ENCODE assay signal across 12 mouse cellular contexts in genomic region chr15:7899286-7899685, GRCm38 (mm10).
DNase-seq lines count a peak whose midpoint lies in the region; ATAC-seq and TF ChIP-seq lines count a peak whose summit lies in the region.
"Had no signal": no experiment of that assay in that cellular context is flagged by ENCODE, and none has a peak within 500 bp of the region (broad histone marks: within the 10 kb centered on the region; RNA-seq: fewer than 3 reads in every experiment).

No protein-coding gene starts in this region.

- no peaks in the 10 kb centered on the region for H3K36me3 ChIP-seq in intestine, postnatal 0 days (ENCODE audit: control insufficient read depth, insufficient read depth)
- no peaks in the 10 kb centered on the region for H3K36me3 ChIP-seq in intestine, embryonic 15.5 days
- H3K36me3 ChIP-seq in thymus, adult 2 months (ENCODE audit: control insufficient read depth, insufficient read depth, low read length): no peaks in the 10 kb centered on the region

- DNase-seq in thymus, adult 2 months: peak; percentile 16
- DNase-seq in thymus, adult 18-20 months: no peak
- peak; percentile 53 for DNase-seq in ZHBTc4 (ENCODE audit: low read depth, low spot score)
- DNase-seq in thymus, postnatal 4 days: peak; percentile 51
- no peak for DNase-seq in urinary bladder, adult 2 months (ENCODE audit: low spot score)
- DNase-seq in layer of hippocampus, postnatal 25 days (ENCODE audit: extremely low spot score in 1 of 2, low spot score in 1 of 2): no peak
- DNase-seq: cerebellum, postnatal 10 days; kidney, postnatal 14 days; lung, postnatal 4 days had no signal

- 96% methylated on average over 6 of the region's 6 CpGs for WGBS in intestine, postnatal 0 days
- WGBS in intestine, embryonic 15.5 days: 92% methylated on average over 6 of the region's 6 CpGs
- 96% methylated on average over 6 of the region's 6 CpGs for WGBS in thymus, adult 2 months

- peak; percentile 50 for TF ChIP-seq CTCF in intestine, postnatal 0 days (IDR thresholded peaks at IDR 0.05; ENCODE audit: low read depth)
- peak; percentile 67; the same call in 1 of the 2 replicates for TF ChIP-seq CTCF in thymus, adult 2 months (IDR thresholded peaks at IDR 0.05; ENCODE audit: borderline replicate concordance, control insufficient read depth, extremely low read depth, insufficient read depth, low read length, poor library complexity)

- H3K27ac ChIP-seq in intestine, postnatal 0 days (ENCODE audit: low read depth, low read length): no peak overlapping the region
- H3K27ac ChIP-seq in intestine, embryonic 15.5 days: no peak overlapping the region
- no peak overlapping the region for H3K27ac ChIP-seq in thymus, adult 2 months (ENCODE audit: control insufficient read depth, insufficient read depth, low read length)

- H3K9ac ChIP-seq in intestine, postnatal 0 days (ENCODE audit: low read depth, low read length): no peak overlapping the region
- H3K9ac ChIP-seq in intestine, embryonic 15.5 days: no peak overlapping the region

- no peaks in the 10 kb centered on the region for H3K9me3 ChIP-seq in intestine, postnatal 0 days (ENCODE audit: control insufficient read depth)
- no peaks in the 10 kb centered on the region for H3K9me3 ChIP-seq in intestine, embryonic 15.5 days

- TF ChIP-seq POLR2A in thymus, adult 2 months (IDR thresholded peaks at IDR 0.05; ENCODE audit: control insufficient read depth, extremely low read depth, insufficient read depth, low read length, poor library complexity): no peak

- H3K4me3 ChIP-seq in intestine, postnatal 0 days (ENCODE audit: low read depth, low read length): no peak overlapping the region
- no peak overlapping the region for H3K4me3 ChIP-seq in intestine, embryonic 15.5 days (replicated peaks)
- H3K4me3 ChIP-seq in thymus, adult 2 months (ENCODE audit: control insufficient read depth, insufficient read depth, low read length): no peak overlapping the region

- H3K4me1 ChIP-seq in intestine, postnatal 0 days (replicated peaks; ENCODE audit: control insufficient read depth, insufficient read depth, low read length): no peaks in the 10 kb centered on the region
- no peaks in the 10 kb centered on the region for H3K4me1 ChIP-seq in intestine, embryonic 15.5 days (replicated peaks)
- H3K4me1 ChIP-seq in thymus, adult 2 months (replicated peaks; ENCODE audit: control insufficient read depth, insufficient read depth, low read length): no peaks in the 10 kb centered on the region

- no peak for ATAC-seq in intestine, postnatal 0 days
- ATAC-seq in intestine, embryonic 15.5 days: no peak
- ATAC-seq: forebrain, embryonic 16.5 days had no signal

- H3K4me2 ChIP-seq in intestine, postnatal 0 days (replicated peaks; ENCODE audit: low read depth): no peak overlapping the region
- no peak overlapping the region for H3K4me2 ChIP-seq in intestine, embryonic 15.5 days (replicated peaks)

- H3K27me3 ChIP-seq in intestine, postnatal 0 days (replicated peaks; ENCODE audit: control insufficient read depth, insufficient read depth, low read length): no peaks in the 10 kb centered on the region
- no peaks in the 10 kb centered on the region for H3K27me3 ChIP-seq in intestine, embryonic 15.5 days (replicated peaks)
- H3K27me3 ChIP-seq in thymus, adult 2 months (ENCODE audit: control insufficient read depth, insufficient read depth, low read length): no peaks in the 10 kb centered on the region

Comparison
In these comparisons a context has a peak if more than half of its experiments do, and no peak if none do; other contexts are left out.
1. DNase-seq: peak in thymus, adult 2 months (single experiment), ZHBTc4 (single experiment) and thymus, postnatal 4 days (single experiment); none in thymus, adult 18-20 months (0 of 2), urinary bladder, adult 2 months (single experiment) and layer of hippocampus, postnatal 25 days (0 of 2).